In the genomic region with DNA sequence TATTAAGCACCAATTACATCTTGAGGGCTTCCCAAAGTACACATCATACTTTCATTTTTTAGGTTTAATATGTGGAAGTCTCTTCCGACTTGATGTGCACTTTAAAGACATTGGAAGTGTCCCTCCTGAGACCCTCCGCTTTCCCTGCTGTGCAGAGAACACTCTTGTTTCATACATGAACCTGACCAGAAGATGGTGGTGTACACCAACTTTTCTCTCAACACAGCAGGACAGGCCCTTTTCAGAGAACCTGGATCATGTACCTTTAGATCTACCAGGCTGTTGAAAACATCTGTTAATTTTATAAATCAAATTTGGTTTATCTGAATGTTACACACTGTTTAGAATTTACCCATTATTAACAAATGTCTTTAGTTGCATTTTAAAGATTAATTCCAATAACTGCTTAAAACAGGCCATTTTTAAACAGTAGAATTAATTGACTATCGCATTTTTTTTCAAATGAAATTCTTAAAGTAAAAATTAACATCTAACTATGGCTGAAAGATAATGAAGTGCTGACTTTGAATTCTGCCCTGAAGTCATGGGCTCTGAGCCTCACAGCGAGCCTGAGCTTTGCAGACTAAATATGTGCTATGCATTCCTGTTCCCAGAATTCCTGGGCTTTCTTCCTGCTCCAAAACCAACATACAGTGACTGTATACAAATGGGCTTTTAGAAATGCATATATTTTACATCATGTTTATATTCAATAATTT, we compare ENCODE assay signal across 11 mouse cellular contexts.
DNase-seq lines count a peak whose midpoint lies in the region; ATAC-seq and TF ChIP-seq lines count a peak whose summit lies in the region.
"Had no signal": no experiment of that assay in that cellular context is flagged by ENCODE, and none has a peak within 500 bp of the region (broad histone marks: within the 10 kb centered on the region; RNA-seq: fewer than 3 reads in every experiment).

No protein-coding gene starts in this region.

- no peak for DNase-seq in forebrain, embryonic 10.5 days (ENCODE audit: extremely low spot score, low spot score)
- peak; percentile 57 for DNase-seq in kidney, postnatal 0 days (ENCODE audit: low spot score)
- DNase-seq in kidney, adult 9 months, result no peak
- peak; percentile 21 for DNase-seq in adipocyte (ENCODE audit: low spot score)
- peak; percentile 79 for DNase-seq in midbrain, embryonic 14.5 days
- DNase-seq in right cerebral cortex, postnatal 10 days (ENCODE audit: low spot score in 2 of 2), result no peak
- DNase-seq: kidney, adult 11 months; right cerebral cortex, postnatal 14 days had no signal

- TF ChIP-seq CTCF in kidney, postnatal 0 days (IDR thresholded peaks at IDR 0.05; ENCODE audit: low read depth), result peak; percentile 63

- H3K4me1 ChIP-seq in forebrain, embryonic 12.5 days, result peaks cover 10% of the 10 kb centered on the region
- peaks cover 15% of the 10 kb centered on the region for H3K4me1 ChIP-seq in forebrain, embryonic 10.5 days
- no peaks in the 10 kb centered on the region for H3K4me1 ChIP-seq in kidney, postnatal 0 days (replicated peaks; ENCODE audit: insufficient read depth, low read length)
- H3K4me1 ChIP-seq in midbrain, embryonic 14.5 days (ENCODE audit: control insufficient read depth, insufficient read depth, low read length), result peaks cover 10% of the 10 kb centered on the region

- H3K9me3 ChIP-seq in forebrain, embryonic 12.5 days, result no peaks in the 10 kb centered on the region
- no peaks in the 10 kb centered on the region for H3K9me3 ChIP-seq in forebrain, embryonic 10.5 days
- H3K9me3 ChIP-seq in kidney, postnatal 0 days (replicated peaks; ENCODE audit: low read length), result no peaks in the 10 kb centered on the region
- H3K9me3 ChIP-seq in midbrain, embryonic 14.5 days (ENCODE audit: control insufficient read depth, low read length), result no peaks in the 10 kb centered on the region

- 77% methylated on average over 4 of the region's 4 CpGs for WGBS in forebrain, embryonic 12.5 days
- 84% methylated on average over 4 of the region's 4 CpGs for WGBS in forebrain, embryonic 10.5 days
- 76% methylated on average over 4 of the region's 4 CpGs for WGBS in kidney, postnatal 0 days
- 58% methylated on average over 4 of the region's 4 CpGs for WGBS in midbrain, embryonic 14.5 days

- H3K27me3 ChIP-seq in forebrain, embryonic 12.5 days, result no peaks in the 10 kb centered on the region
- H3K27me3 ChIP-seq in forebrain, embryonic 10.5 days (ENCODE audit: poor library complexity, severe bottlenecking), result no peaks in the 10 kb centered on the region
- H3K27me3 ChIP-seq in kidney, postnatal 0 days (ENCODE audit: insufficient read depth, low read length), result no peaks in the 10 kb centered on the region
- no peaks in the 10 kb centered on the region for H3K27me3 ChIP-seq in midbrain, embryonic 14.5 days (ENCODE audit: control insufficient read depth, insufficient read depth, low read length)

- H3K4me3 ChIP-seq in forebrain, embryonic 12.5 days (replicated peaks), result no peak overlapping the region
- no peak overlapping the region for H3K4me3 ChIP-seq in forebrain, embryonic 10.5 days
- H3K4me3 ChIP-seq in kidney, postnatal 0 days (replicated peaks; ENCODE audit: low read depth, low read length), result no peak overlapping the region
- H3K4me3 ChIP-seq in midbrain, embryonic 14.5 days (replicated peaks; ENCODE audit: low read depth, low read length), result no peak overlapping the region

- ATAC-seq in forebrain, embryonic 12.5 days (ENCODE audit: low FRiP score), result 0 out of 2 replicates have a peak, but pooled peaks have one; percentile 49
- no peak for ATAC-seq in kidney, postnatal 0 days (replicated peaks; ENCODE audit: low FRiP score, low read depth)
- peak; percentile 64; the same call in 1 of the 2 replicates for ATAC-seq in midbrain, embryonic 14.5 days (ENCODE audit: low FRiP score, low TSS enrichment)
- no peak for ATAC-seq in granulocyte monocyte progenitor cell, adult 5-6 weeks (replicated peaks; ENCODE audit: poor library complexity, severe bottlenecking)

- no peaks in the 10 kb centered on the region for H3K36me3 ChIP-seq in forebrain, embryonic 12.5 days (replicated peaks)
- H3K36me3 ChIP-seq in forebrain, embryonic 10.5 days (replicated peaks), result no peaks in the 10 kb centered on the region
- H3K36me3 ChIP-seq in kidney, postnatal 0 days (ENCODE audit: insufficient read depth, low read length), result no peaks in the 10 kb centered on the region
- no peaks in the 10 kb centered on the region for H3K36me3 ChIP-seq in midbrain, embryonic 14.5 days (ENCODE audit: control insufficient read depth, insufficient read depth, low read length)

- no peak overlapping the region for H3K4me2 ChIP-seq in forebrain, embryonic 12.5 days
- H3K4me2 ChIP-seq in kidney, postnatal 0 days (ENCODE audit: low read length), result no peak overlapping the region
- H3K4me2 ChIP-seq in midbrain, embryonic 14.5 days (ENCODE audit: low read length), result no peak overlapping the region

- no peak overlapping the region for H3K9ac ChIP-seq in forebrain, embryonic 12.5 days
- H3K9ac ChIP-seq in kidney, postnatal 0 days (ENCODE audit: low read depth, low read length), result no peak overlapping the region
- H3K9ac ChIP-seq in midbrain, embryonic 14.5 days (replicated peaks; ENCODE audit: low read length), result no peak overlapping the region
- H3K9ac ChIP-seq: liver, embryonic 14.5 days had no signal

- H3K27ac ChIP-seq in forebrain, embryonic 12.5 days, result no peak overlapping the region
- H3K27ac ChIP-seq in forebrain, embryonic 10.5 days, result no peak overlapping the region
- H3K27ac ChIP-seq in kidney, postnatal 0 days, result no peak overlapping the region
- no peak overlapping the region for H3K27ac ChIP-seq in midbrain, embryonic 14.5 days (replicated peaks; ENCODE audit: low read depth, low read length)
- H3K27ac ChIP-seq: liver, embryonic 14.5 days had no signal

Comparison
In these comparisons a context has a peak if more than half of its experiments do, and no peak if none do; other contexts are left out.
1. DNase-seq: peak in kidney, postnatal 0 days (single experiment), adipocyte (single experiment) and midbrain, embryonic 14.5 days (single experiment); none in forebrain, embryonic 10.5 days (single experiment), kidney, adult 9 months (single experiment) and right cerebral cortex, postnatal 10 days (0 of 2).
2. ATAC-seq: peak in forebrain, embryonic 12.5 days (single experiment) and midbrain, embryonic 14.5 days (single experiment); none in kidney, postnatal 0 days (single experiment) and granulocyte monocyte progenitor cell, adult 5-6 weeks (single experiment).